Mouse (Mus musculus) myocyte (in vitro differentiated cells): ENCODE measurements around the gene Srp72.

ENCODE experiments used
- E2F4 ChIP-seq: IDR thresholded peaks from one replicate; pipeline ENCODE4 v1.6.1; 2011; ENCODE audit warnings: mild to moderate bottlenecking, control low read depth, moderate library complexity; ENCODE audit not compliant: insufficient read depth
- POLR2AphosphoS2 ChIP-seq: IDR thresholded peaks from one replicate; pipeline ENCODE4 v1.6.1; 2011; ENCODE audit warnings: low read depth, control low read depth; ENCODE audit not compliant: insufficient read length
- USF1 ChIP-seq: IDR thresholded peaks from one replicate; pipeline ENCODE4 v1.6.1; 2011; ENCODE audit warnings: low read depth, mild to moderate bottlenecking, control low read depth, moderate library complexity

DNA sequence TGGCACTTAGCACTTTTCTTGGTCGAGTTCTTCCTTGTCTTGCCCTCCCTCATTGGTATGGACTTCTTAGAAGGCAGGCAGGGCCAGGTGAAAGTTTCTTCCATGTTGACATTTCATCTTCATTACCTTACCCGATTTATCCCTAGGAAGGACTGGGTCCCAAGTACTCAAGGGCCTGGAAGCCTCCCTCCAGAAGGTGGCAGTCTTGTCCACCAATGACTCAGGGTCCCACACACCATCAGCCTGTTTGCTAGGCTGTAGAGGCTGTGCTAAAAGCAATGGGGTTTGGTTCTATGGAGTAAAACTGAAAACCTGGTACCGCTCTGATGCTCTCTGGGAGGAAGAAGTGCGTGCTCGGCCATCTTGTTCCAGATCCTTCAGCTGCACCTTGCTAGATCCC lies 55.3 kb downstream of the Srp72 start:
- TF ChIP-seq POLR2AphosphoS2 (no peak), E2F4 (no peak), USF1 (no peak)
